Mouse (Mus musculus) liver, embryonic 15.5 days (tissue): ENCODE measurements around the gene Adcyap1r1. TPM values are rescaled to one million over a fixed set of nuclear protein-coding genes. Genes with fewer than 3 reads are reported as not detected.

Source experiments
- ATAC-seq: fragments of 200-750 bp; cut with Nextera tagmentation; 2 replicates; pipeline ENCODE4 v1.8.0; 2017; ENCODE audit warnings: moderate number of reproducible peaks, mild to moderate bottlenecking, moderate library complexity; ENCODE audit not compliant: insufficient read depth
- H3K27ac ChIP-seq: fragments of 300-500 bp; sonication (generic); replicated peaks from 2 replicates; pipeline ENCODE4 v1.5.1; 2015; ENCODE audit warnings: mild to moderate bottlenecking, inconsistent platforms
- H3K27me3 ChIP-seq: fragments of 300-500 bp; sonication (generic); 2 replicates; pipeline ENCODE4 v1.6.1; 2015; ENCODE audit warnings: mild to moderate bottlenecking, inconsistent platforms
- H3K36me3 ChIP-seq: fragments of 300-500 bp; sonication (generic); replicated peaks from 2 replicates; pipeline ENCODE4 v1.6.1; 2015; ENCODE audit warnings: moderate library complexity, mild to moderate bottlenecking, inconsistent platforms
- H3K4me1 ChIP-seq: fragments of 300-500 bp; sonication (generic); replicated peaks from 2 replicates; pipeline ENCODE4 v1.6.1; 2015; ENCODE audit warnings: inconsistent platforms
- H3K4me2 ChIP-seq: fragments of 300-500 bp; sonication (generic); 2 replicates; pipeline ENCODE4 v1.6.1; 2015; ENCODE audit warnings: moderate library complexity, mild to moderate bottlenecking, inconsistent platforms
- H3K4me3 ChIP-seq: fragments of 300-500 bp; sonication (generic); replicated peaks from 2 replicates; pipeline ENCODE4 v1.5.1; 2015; ENCODE audit warnings: mild to moderate bottlenecking, inconsistent platforms
- H3K9ac ChIP-seq: fragments of 300-500 bp; sonication (generic); 2 replicates; pipeline ENCODE4 v1.6.1; 2015; ENCODE audit warnings: moderate library complexity, mild to moderate bottlenecking, inconsistent platforms
- H3K9me3 ChIP-seq: fragments of 300-500 bp; sonication (generic); replicated peaks from 2 replicates; pipeline ENCODE4 v1.6.1; 2016; ENCODE audit warnings: inconsistent platforms
- whole genome bisulfite sequencing: fragments of 180-500 bp; shearing (Covaris S2); methylation state at CpG from one replicate; pipeline ENCODE4 v1.1.7; 2015; ENCODE audit warnings: mixed read lengths; ENCODE audit not compliant: insufficient replicate concordance; 5-methylcytosine and 5-hydroxymethylcytosine counted together
- polyA plus RNA-seq: library from polyadenylated mRNA; unstranded; fragments of >200 nt; fragmentation: Nextera tagmentation; extraction: Ambion mirVana; gene quantifications from 2 replicates; pipeline ENCODE4 v1.2.1, GENCODE M21; 2015

The Adcyap1r1 gene
- polyA plus RNA-seq, 1 experiment from 2014 or later: 0.24 TPM

DNA sequence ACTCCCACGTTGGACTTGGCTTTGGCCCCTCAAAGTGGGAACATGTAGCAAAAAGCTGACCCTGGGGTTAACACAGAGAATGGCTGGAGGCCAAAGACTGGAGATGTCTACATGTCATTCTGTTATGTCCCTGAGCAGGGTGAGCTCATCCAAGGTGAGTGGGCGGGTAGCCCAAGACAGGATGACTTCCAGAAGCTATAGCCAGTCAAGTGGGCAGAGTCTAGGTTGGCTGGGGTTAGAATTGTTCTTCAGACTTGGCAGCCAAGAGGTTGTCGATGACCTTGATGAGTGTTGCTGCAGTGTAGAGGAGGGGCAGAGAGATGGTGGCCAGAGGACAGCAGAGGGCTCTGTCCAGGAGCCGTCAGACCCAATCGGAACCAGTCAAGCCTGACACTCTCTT, 18.9 kb downstream of the Adcyap1r1 start:
- no peaks in the 10 kb centered on the region; the same call in 1 of the 2 replicates for H3K27me3 ChIP-seq
- 58% methylated on average over 5 of the region's 5 CpGs for WGBS
- H3K27ac ChIP-seq: no peak overlapping the region
- no peak overlapping the region for H3K9ac ChIP-seq
- no peak overlapping the region for H3K4me3 ChIP-seq
- ATAC-seq: no peak
- H3K9me3 ChIP-seq: no peaks in the 10 kb centered on the region
- H3K4me1 ChIP-seq: no peaks in the 10 kb centered on the region
- H3K36me3 ChIP-seq: no peaks in the 10 kb centered on the region
- H3K4me2 ChIP-seq: no peak overlapping the region

- Histone ChIP-seq H3K9me3 (no peaks in the 10 kb centered on the region), H3K4me3 (no peak overlapping the region), H3K27ac (no peak overlapping the region), H3K4me2 (no peak overlapping the region), H3K9ac (no peak overlapping the region), H3K4me1 (no peaks in the 10 kb centered on the region), H3K36me3 (no peaks in the 10 kb centered on the region), H3K27me3 (no peaks in the 10 kb centered on the region; the same call in 1 of the 2 replicates)
- no peak for ATAC-seq
- 49% methylated on average over 2 of the region's 2 CpGs for WGBS
These were observed 20.6 kb downstream of the Adcyap1r1 start for GRCm38 (mm10) chr6:55472381-55472780.

GRCm38 (mm10) chr6:55480988-55481387, 29.2 kb downstream of the Adcyap1r1 start:
- no peak for ATAC-seq

DNA sequence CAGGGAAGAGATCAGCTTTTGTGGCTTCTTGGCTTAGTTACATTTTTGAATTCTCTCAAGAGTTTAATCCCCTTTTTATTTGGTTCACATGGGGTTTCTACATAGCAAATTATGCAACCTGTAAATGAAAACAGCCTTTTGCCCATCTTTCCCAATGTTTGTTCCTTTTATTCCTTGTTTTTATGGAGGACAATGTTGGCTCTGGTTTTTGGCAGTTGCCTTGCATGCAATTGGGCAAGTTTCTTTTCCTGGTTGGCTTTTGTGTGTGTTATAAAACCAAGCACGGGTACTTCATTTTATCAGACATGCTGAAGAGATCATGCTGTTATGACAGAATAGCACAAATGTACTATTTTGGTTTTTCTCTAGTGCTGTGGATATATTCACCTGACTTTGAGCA, 30.7 kb downstream of the Adcyap1r1 start:
- Histone ChIP-seq H3K4me3 (no peak overlapping the region), H3K9me3 (no peaks in the 10 kb centered on the region), H3K27me3 (no peaks in the 10 kb centered on the region; the same call in 1 of the 2 replicates), H3K27ac (no peak overlapping the region), H3K4me2 (no peak overlapping the region), H3K9ac (no peak overlapping the region), H3K36me3 (no peaks in the 10 kb centered on the region), H3K4me1 (no peaks in the 10 kb centered on the region)
- WGBS: 64% methylated on average over 1 of the region's 1 CpGs
- ATAC-seq: no peak

More at GRCm38 (mm10) chr6:55480988-55481387, 29.2 kb downstream of the Adcyap1r1 start:
- WGBS: 87% methylated on average over 1 of the region's 1 CpGs
- no peak overlapping the region for H3K9ac ChIP-seq
- no peaks in the 10 kb centered on the region for H3K36me3 ChIP-seq
- no peaks in the 10 kb centered on the region for H3K9me3 ChIP-seq
- H3K27ac ChIP-seq: no peak overlapping the region
- H3K27me3 ChIP-seq: no peaks in the 10 kb centered on the region; the same call in 1 of the 2 replicates
- no peak overlapping the region for H3K4me3 ChIP-seq
- H3K4me1 ChIP-seq: no peaks in the 10 kb centered on the region
- H3K4me2 ChIP-seq: no peak overlapping the region

- Histone ChIP-seq H3K27ac (no peak overlapping the region), H3K9me3 (no peaks in the 10 kb centered on the region), H3K27me3 (no peaks in the 10 kb centered on the region; the same call in 1 of the 2 replicates), H3K4me2 (no peak overlapping the region), H3K4me3 (no peak overlapping the region), H3K9ac (no peak overlapping the region), H3K4me1 (no peaks in the 10 kb centered on the region), H3K36me3 (no peaks in the 10 kb centered on the region)
- 55% methylated on average over 7 of the region's 7 CpGs for WGBS
- no peak for ATAC-seq
These were observed 31.6 kb downstream of the Adcyap1r1 start for GRCm38 (mm10) chr6:55483360-55483759.

GRCm38 (mm10) chr6:55484224-55484623, 32.4 kb downstream of the Adcyap1r1 start:
- no peak overlapping the region for H3K27ac ChIP-seq
- H3K27me3 ChIP-seq: no peaks in the 10 kb centered on the region; the same call in 1 of the 2 replicates

GRCm38 (mm10) chr6:55485216-55485615, 33.4 kb downstream of the Adcyap1r1 start:
- Histone ChIP-seq H3K4me2 (no peak overlapping the region), H3K4me1 (no peaks in the 10 kb centered on the region), H3K4me3 (no peak overlapping the region), H3K36me3 (no peaks in the 10 kb centered on the region), H3K9me3 (no peaks in the 10 kb centered on the region), H3K9ac (no peak overlapping the region), H3K27me3 (no peaks in the 10 kb centered on the region; the same call in 1 of the 2 replicates), H3K27ac (no peak overlapping the region)
- 57% methylated on average over 4 of the region's 4 CpGs for WGBS
- ATAC-seq: no peak

More at GRCm38 (mm10) chr6:55484224-55484623, 32.4 kb downstream of the Adcyap1r1 start:
- Histone ChIP-seq H3K4me3 (no peak overlapping the region), H3K9me3 (no peaks in the 10 kb centered on the region), H3K9ac (no peak overlapping the region), H3K4me1 (no peaks in the 10 kb centered on the region), H3K4me2 (no peak overlapping the region), H3K36me3 (no peaks in the 10 kb centered on the region)
- no peak for ATAC-seq
- WGBS: 46% methylated on average over 4 of the region's 4 CpGs

- no peaks in the 10 kb centered on the region for H3K4me1 ChIP-seq
- no peak overlapping the region for H3K4me2 ChIP-seq
- no peak for ATAC-seq
- no peak overlapping the region for H3K9ac ChIP-seq
- no peaks in the 10 kb centered on the region for H3K9me3 ChIP-seq
- 44% methylated on average over 6 of the region's 6 CpGs for WGBS
- no peak overlapping the region for H3K27ac ChIP-seq
- H3K27me3 ChIP-seq: no peaks in the 10 kb centered on the region; the same call in 1 of the 2 replicates
- H3K36me3 ChIP-seq: no peaks in the 10 kb centered on the region
- no peak overlapping the region for H3K4me3 ChIP-seq
These were observed 35.9 kb downstream of the Adcyap1r1 start for GRCm38 (mm10) chr6:55487726-55488125.

DNA sequence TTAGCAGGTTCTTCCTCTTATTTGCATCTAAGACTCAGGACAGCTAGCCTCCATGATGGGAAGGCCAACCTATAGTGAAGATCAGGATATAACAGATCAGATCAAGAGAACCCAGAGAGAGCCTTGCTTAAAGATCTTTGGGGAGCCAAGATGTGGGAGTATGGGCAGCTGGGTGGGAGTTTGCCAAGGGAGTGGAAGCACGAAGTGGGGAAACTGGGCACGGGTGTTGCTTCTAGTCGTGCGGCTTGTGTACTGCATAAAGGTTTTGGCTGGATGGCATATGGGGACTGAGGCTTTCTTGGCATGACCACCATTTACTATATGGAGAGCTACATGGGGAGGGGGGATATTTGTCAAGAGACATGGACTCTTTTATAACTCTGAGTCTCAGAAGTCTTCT, 44.4 kb downstream of the Adcyap1r1 start:
- H3K27ac ChIP-seq: no peak overlapping the region
- no peak for ATAC-seq
- H3K27me3 ChIP-seq: no peaks in the 10 kb centered on the region
- H3K36me3 ChIP-seq: no peaks in the 10 kb centered on the region
- H3K9ac ChIP-seq: no peak overlapping the region
- no peaks in the 10 kb centered on the region for H3K4me1 ChIP-seq
- H3K4me3 ChIP-seq: no peak overlapping the region
- WGBS: 89% methylated on average over 4 of the region's 4 CpGs
- no peaks in the 10 kb centered on the region for H3K9me3 ChIP-seq
- no peak overlapping the region for H3K4me2 ChIP-seq

- no peaks in the 10 kb centered on the region for H3K9me3 ChIP-seq
- no peak overlapping the region for H3K9ac ChIP-seq
- H3K27me3 ChIP-seq: no peaks in the 10 kb centered on the region
- ATAC-seq: no peak
- no peaks in the 10 kb centered on the region for H3K36me3 ChIP-seq
- no peak overlapping the region for H3K4me2 ChIP-seq
- H3K4me3 ChIP-seq: no peak overlapping the region
- H3K4me1 ChIP-seq: no peaks in the 10 kb centered on the region
- no peak overlapping the region for H3K27ac ChIP-seq
These were observed 47.0 kb downstream of the Adcyap1r1 start for GRCm38 (mm10) chr6:55498753-55499152.

DNA sequence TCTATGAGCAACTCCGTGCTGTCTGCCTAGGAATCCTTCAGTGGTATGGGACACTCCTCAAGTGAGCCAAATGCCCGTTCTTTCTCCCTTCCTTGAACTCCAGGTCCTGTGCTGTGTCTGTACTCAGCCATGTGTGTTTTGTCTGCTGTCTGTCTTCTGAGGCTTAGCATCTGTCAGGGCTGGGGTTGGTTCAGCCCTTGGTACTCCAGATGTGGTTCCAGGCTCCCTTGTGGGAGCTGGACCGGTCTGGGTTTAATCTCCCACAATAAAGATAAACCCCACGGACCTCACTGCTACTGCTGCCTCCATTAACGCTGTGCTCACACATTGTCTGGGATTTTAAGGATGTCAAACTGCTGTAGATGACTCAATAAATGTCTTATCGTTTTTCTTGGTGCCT, 49.3 kb downstream of the Adcyap1r1 start:
- WGBS: 49% methylated on average over 6 of the region's 6 CpGs
- no peak for ATAC-seq
- Histone ChIP-seq H3K9ac (no peak overlapping the region), H3K9me3 (no peaks in the 10 kb centered on the region), H3K4me3 (no peak overlapping the region), H3K4me1 (no peaks in the 10 kb centered on the region), H3K27me3 (no peaks in the 10 kb centered on the region), H3K4me2 (no peak overlapping the region), H3K36me3 (no peaks in the 10 kb centered on the region), H3K27ac (no peak overlapping the region)

DNA sequence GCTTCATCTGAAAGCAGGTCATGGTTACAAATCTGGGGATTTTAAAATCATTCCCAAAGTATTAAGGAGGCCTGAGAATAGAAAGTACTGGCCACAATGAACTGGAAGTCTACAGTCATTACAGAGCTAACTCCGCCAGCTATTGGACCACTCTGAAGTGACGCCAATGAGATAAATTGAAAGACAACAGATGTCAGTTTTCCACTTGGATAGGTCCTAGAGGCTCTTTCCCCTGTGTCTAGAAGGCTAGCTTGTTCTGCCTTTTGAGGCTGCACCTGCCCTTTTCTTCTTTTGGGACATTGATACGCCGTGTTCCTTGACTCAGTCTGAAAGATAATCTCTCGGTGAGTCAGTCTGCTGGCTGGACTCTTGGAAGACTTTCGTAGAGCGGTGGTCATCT, 50.5 kb downstream of the Adcyap1r1 start:
- H3K9me3 ChIP-seq: no peaks in the 10 kb centered on the region
- H3K9ac ChIP-seq: no peak overlapping the region
- H3K4me2 ChIP-seq: no peak overlapping the region
- 80% methylated on average over 7 of the region's 7 CpGs for WGBS
- H3K36me3 ChIP-seq: no peaks in the 10 kb centered on the region
- ATAC-seq: no peak
- H3K4me3 ChIP-seq: no peak overlapping the region
- no peaks in the 10 kb centered on the region for H3K27me3 ChIP-seq
- no peak overlapping the region for H3K27ac ChIP-seq
- no peaks in the 10 kb centered on the region for H3K4me1 ChIP-seq
